Mouse (Mus musculus) neural tube, embryonic 12.5 days (tissue): Measurements from ENCODE around the gene Chd5. TPM values are rescaled to one million over a fixed set of nuclear protein-coding genes. Genes with fewer than 3 reads are reported as not detected.

Source experiments
- ATAC-seq: fragments of 200-750 bp; cut with Nextera tagmentation; 2 replicates; pipeline ENCODE4 v1.8.0; 2017; ENCODE audit warnings: low read depth, mild to moderate bottlenecking, moderate TSS enrichment, moderate library complexity; ENCODE audit not compliant: low FRiP score
- H3K27ac ChIP-seq: fragments of 300-500 bp; sonication (generic); 2 replicates; pipeline ENCODE4 v1.5.1; 2016
- H3K27me3 ChIP-seq: fragments of 300-500 bp; sonication (generic); replicated peaks from 2 replicates; pipeline ENCODE4 v1.6.1; 2016; ENCODE audit warnings: mild to moderate bottlenecking
- H3K36me3 ChIP-seq: fragments of 300-500 bp; sonication (generic); 2 replicates; pipeline ENCODE4 v1.6.1; 2016; ENCODE audit warnings: mild to moderate bottlenecking
- H3K4me1 ChIP-seq: fragments of 300-500 bp; sonication (generic); 2 replicates; pipeline ENCODE4 v1.6.1; 2016
- H3K4me2 ChIP-seq: fragments of 300-500 bp; sonication (generic); replicated peaks from 2 replicates; pipeline ENCODE4 v1.6.1; 2016; ENCODE audit warnings: mild to moderate bottlenecking
- H3K4me3 ChIP-seq: fragments of 300-500 bp; sonication (generic); 2 replicates; pipeline ENCODE4 v1.5.1; 2016
- H3K9ac ChIP-seq: fragments of 300-500 bp; sonication (generic); 2 replicates; pipeline ENCODE4 v1.6.1; 2016; ENCODE audit warnings: mild to moderate bottlenecking
- H3K9me3 ChIP-seq: fragments of 300-500 bp; sonication (generic); 2 replicates; pipeline ENCODE4 v1.6.1; 2016; ENCODE audit warnings: mild to moderate bottlenecking
- WGBS: fragments of 180-500 bp; shearing (Covaris S2); methylation state at CpG from one replicate; pipeline ENCODE4 v1.1.7; 2016; 5-methylcytosine and 5-hydroxymethylcytosine counted together
- polyA plus RNA-seq: library from polyadenylated mRNA; unstranded; fragments of >200 nt; fragmentation: Nextera tagmentation; extraction: Ambion mirVana; gene quantifications from 2 replicates; pipeline ENCODE4 v1.2.1, GENCODE M21; 2016

Chd5 gene
- polyA plus RNA-seq, 1 experiment from 2014 or later: 6.1 TPM

DNA sequence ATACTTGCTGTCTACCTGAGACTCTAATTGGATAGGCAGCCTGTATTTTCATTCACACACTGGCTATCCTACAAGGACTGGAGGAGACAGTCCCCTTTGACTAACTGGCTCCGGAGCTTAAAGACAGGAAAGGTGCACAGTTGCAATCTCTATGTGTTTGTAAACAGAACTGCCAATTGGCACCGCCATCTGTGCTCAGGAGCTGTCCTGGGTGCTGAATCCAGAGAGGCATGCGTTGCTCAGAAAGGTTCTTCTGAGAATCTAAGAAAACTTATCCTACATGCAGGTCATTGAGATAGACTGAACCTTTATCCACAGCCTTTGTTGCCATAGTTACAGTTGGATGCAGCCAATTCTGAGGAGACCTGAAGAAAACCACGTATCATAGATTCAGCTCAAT lies 85.9 kb downstream of the Chd5 start:
- peaks cover 5% of the 10 kb centered on the region; the same call in 1 of the 2 replicates for H3K4me1 ChIP-seq
- H3K27me3 ChIP-seq: no peaks in the 10 kb centered on the region
- no peaks in the 10 kb centered on the region for H3K36me3 ChIP-seq
- 43% methylated on average over 4 of the region's 4 CpGs for WGBS
- no peak for ATAC-seq
- H3K4me2 ChIP-seq: no peak overlapping the region
- no peaks in the 10 kb centered on the region for H3K9me3 ChIP-seq
- no peak overlapping the region for H3K4me3 ChIP-seq
- no peak overlapping the region for H3K9ac ChIP-seq
- no peak overlapping the region for H3K27ac ChIP-seq

DNA sequence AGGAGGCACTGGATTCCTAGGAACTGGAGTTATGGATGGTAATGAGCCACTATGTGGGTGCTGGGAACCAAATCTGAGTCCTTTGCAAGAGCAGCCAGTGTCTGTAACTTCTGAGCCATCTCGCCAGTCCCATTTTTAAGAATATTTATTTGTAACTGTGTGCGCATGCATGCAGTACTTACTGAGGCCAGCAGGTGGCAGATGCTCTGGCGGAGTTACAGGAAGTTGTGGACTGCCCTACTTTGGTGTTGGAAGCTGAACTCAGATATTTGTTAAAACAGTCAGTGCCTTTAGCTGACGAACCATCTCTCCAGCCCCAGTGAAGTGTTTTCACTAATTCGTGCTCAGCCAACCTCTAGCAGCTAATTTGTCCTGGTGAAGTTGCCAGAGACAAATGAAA lies 86.5 kb downstream of the Chd5 start:
- Histone ChIP-seq H3K36me3 (no peaks in the 10 kb centered on the region), H3K27ac (no peak overlapping the region), H3K9me3 (no peaks in the 10 kb centered on the region), H3K4me3 (no peak overlapping the region), H3K4me2 (no peak overlapping the region), H3K4me1 (peaks cover 5% of the 10 kb centered on the region; the same call in 1 of the 2 replicates), H3K9ac (no peak overlapping the region), H3K27me3 (no peaks in the 10 kb centered on the region)
- ATAC-seq: no peak
- WGBS: 63% methylated on average over 5 of the region's 5 CpGs

DNA sequence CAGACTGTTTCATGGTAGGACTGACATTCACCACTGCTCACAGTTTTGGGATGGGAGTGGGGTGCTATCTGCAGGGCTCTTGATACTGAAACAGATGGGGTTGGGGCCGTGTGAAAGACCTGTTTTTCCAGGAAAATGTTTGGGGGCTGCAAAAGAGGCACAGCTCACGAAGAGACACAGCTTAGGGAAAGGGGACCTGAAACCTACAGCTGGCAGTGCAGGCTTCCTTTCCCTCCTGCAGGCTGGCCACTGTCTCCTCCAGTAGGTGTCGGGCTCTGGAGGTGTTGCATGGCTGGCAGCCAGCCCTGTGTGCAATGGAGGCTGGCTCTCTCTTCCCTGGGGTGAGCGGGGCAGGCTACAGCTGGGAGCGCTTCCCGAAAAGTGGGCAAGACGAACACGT lies 89.8 kb downstream of the Chd5 start:
- Histone ChIP-seq H3K4me1 (peaks cover 5% of the 10 kb centered on the region; the same call in 1 of the 2 replicates), H3K27ac (no peak overlapping the region), H3K36me3 (no peaks in the 10 kb centered on the region), H3K4me3 (no peak overlapping the region), H3K4me2 (no peak overlapping the region), H3K27me3 (no peaks in the 10 kb centered on the region; the same call in 1 of the 2 replicates), H3K9ac (no peak overlapping the region), H3K9me3 (no peaks in the 10 kb centered on the region)
- no peak for ATAC-seq
- 55% methylated on average over 8 of the region's 8 CpGs for WGBS

DNA sequence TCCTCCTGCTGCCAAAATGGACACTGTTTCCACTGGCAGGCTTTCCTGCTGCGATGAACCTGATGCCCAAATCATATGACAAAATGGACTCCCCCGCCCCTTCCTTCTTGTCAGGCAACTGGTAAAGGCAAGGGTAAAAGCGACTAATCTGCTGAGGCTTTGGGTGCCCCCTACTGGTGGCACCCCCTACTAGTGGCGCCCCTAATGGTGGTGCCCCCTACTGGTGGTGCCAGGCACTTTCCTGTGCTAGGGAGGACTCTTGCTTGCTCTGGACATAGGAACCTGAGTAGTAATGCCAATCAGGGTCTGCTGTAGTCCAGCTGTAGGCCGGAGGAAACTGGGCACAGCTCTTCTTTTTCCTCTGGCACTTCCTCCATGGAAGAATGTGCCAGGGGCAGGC lies 93.9 kb downstream of the Chd5 start:
- 62% methylated on average over 5 of the region's 5 CpGs for WGBS
- Histone ChIP-seq H3K4me3 (no peak overlapping the region), H3K4me2 (no peak overlapping the region), H3K9ac (no peak overlapping the region), H3K9me3 (no peaks in the 10 kb centered on the region), H3K27me3 (no peaks in the 10 kb centered on the region; the same call in 1 of the 2 replicates), H3K4me1 (peaks cover 5% of the 10 kb centered on the region; the same call in 1 of the 2 replicates), H3K36me3 (no peaks in the 10 kb centered on the region), H3K27ac (no peak overlapping the region)
- no peak for ATAC-seq

DNA sequence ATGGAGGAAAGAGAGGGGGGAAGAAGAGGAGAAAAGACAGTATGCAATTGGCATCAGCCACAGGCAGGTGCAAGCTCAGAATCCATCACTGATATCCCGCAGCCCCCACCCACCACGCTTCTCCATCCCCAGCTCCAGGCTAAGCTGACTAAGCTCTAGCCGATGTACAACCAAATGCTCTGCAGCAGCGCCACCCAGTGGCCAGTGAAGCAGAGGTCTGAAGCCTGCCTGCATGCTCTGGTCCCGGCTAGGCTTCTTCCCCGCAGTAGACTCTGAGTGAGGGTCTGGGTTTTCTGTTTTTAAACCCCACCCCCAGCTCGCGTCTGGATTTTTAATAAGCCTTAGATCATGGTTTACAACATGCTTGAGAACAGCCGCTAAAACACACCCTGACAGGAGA lies 96.4 kb downstream of the Chd5 start:
- H3K9ac ChIP-seq: no peak overlapping the region
- no peak overlapping the region for H3K27ac ChIP-seq
- 2% methylated on average over 9 of the region's 9 CpGs for WGBS
- no peaks in the 10 kb centered on the region for H3K9me3 ChIP-seq
- no peaks in the 10 kb centered on the region for H3K4me1 ChIP-seq
- peak overlapping the region; percentile 7; the same call in 1 of the 2 replicates for H3K4me3 ChIP-seq
- no peaks in the 10 kb centered on the region; the same call in 1 of the 2 replicates for H3K27me3 ChIP-seq
- peak; percentile 94 for ATAC-seq
- H3K36me3 ChIP-seq: no peaks in the 10 kb centered on the region
- peak overlapping the region; percentile 60 for H3K4me2 ChIP-seq

DNA sequence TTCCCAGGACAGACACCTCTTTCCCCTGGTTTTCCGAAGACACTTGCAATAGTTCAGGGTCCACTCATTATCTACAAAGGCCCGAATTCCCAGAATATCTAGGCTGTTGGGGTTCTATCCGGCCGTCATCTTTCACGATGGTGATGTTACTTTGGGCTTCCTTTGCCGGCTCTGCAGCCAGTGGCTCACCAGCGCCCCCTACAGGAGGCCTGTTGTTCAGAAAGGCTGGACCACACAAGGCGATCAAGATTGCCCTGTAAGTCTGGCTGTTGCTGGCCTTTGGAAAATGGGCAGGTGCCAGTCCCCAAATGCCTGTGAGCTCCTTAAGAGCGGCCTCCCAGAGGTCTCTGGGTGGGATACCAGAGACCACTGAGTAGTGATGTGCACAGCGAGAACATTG lies 96.8 kb downstream of the Chd5 start:
- Histone ChIP-seq H3K36me3 (no peaks in the 10 kb centered on the region), H3K27me3 (no peaks in the 10 kb centered on the region; the same call in 1 of the 2 replicates), H3K4me3 (peak overlapping the region; percentile 7; the same call in 1 of the 2 replicates), H3K4me2 (peak overlapping the region; percentile 60), H3K27ac (no peak overlapping the region), H3K4me1 (no peaks in the 10 kb centered on the region), H3K9me3 (no peaks in the 10 kb centered on the region), H3K9ac (no peak overlapping the region)
- peak; percentile 69 for ATAC-seq
- 12% methylated on average over 10 of the region's 10 CpGs for WGBS

Other genes starting within 250 kb of the Chd5 start
- gene Tnfrsf25, start 222.7 kb upstream of the Chd5 start, polyA plus RNA-seq: 0.80 and 1.2 TPM in 2 replicates
- gene Espn, start 186.3 kb upstream of the Chd5 start, polyA plus RNA-seq: 0.32 and 0.55 TPM in 2 replicates
- 0.24 and 1.7 TPM in 2 replicates for gene Hes2, start 179.8 kb upstream of the Chd5 start, polyA plus RNA-seq
- 191 and 213 TPM in 2 replicates for gene Acot7, start 160.5 kb upstream of the Chd5 start, polyA plus RNA-seq
- gene Gpr153, start 64.4 kb upstream of the Chd5 start, polyA plus RNA-seq: 13.9 and 15.5 TPM in 2 replicates
- 0.58 and 1.1 TPM in 2 replicates for gene Hes3, start 47.0 kb upstream of the Chd5 start, polyA plus RNA-seq
- gene Icmt, start 41.4 kb upstream of the Chd5 start, polyA plus RNA-seq: 23.0 and 24.7 TPM in 2 replicates
- gene Rnf207, start 19.7 kb upstream of the Chd5 start, polyA plus RNA-seq: 5.8 and 7.3 TPM in 2 replicates
- gene Rpl22, start 12.9 kb upstream of the Chd5 start, polyA plus RNA-seq: 255 and 274 TPM in 2 replicates
- 6.6 and 7.2 TPM in 2 replicates for gene Nphp4, start 138.1 kb downstream of the Chd5 start, polyA plus RNA-seq
- gene Kcnab2, start 139.2 kb downstream of the Chd5 start, polyA plus RNA-seq: 19.9 and 21.6 TPM in 2 replicates